Mouse (Mus musculus): Measurements from ENCODE around the gene Coro1b.

Gene Coro1b

GRCm38 (mm10) chr19:4156073-4156579 is 7.7 kb downstream of the Coro1b start:
- no peak for DNase-seq (ENCODE audit: low read depth, low spot score)

- DNase-seq (ENCODE audit: low read depth, low spot score): no peak
Measured at GRCm38 (mm10) chr19:4156771-4157170, 8.4 kb downstream of the Coro1b start.

- DNase-seq (ENCODE audit: low read depth, low spot score): no peak
Measured at GRCm38 (mm10) chr19:4159049-4159448, 10.6 kb downstream of the Coro1b start.

GRCm38 (mm10) chr19:4162646-4163542 is 14.5 kb downstream of the Coro1b start, which contains the start of gene Rps6kb2:
Gene Rps6kb2, minus strand, starts transcription at chr19:4163354.
- DNase-seq (ENCODE audit: low read depth, low spot score): peak; percentile 90

GRCm38 (mm10) chr19:4163543-4163887 is 15.1 kb downstream of the Coro1b start:
- no peak for DNase-seq (ENCODE audit: low read depth, low spot score)

- DNase-seq (ENCODE audit: low read depth, low spot score): no peak
Measured at GRCm38 (mm10) chr19:4164100-4164499, 15.7 kb downstream of the Coro1b start.

GRCm38 (mm10) chr19:4164721-4165120 is 16.3 kb downstream of the Coro1b start:
- no peak for DNase-seq (ENCODE audit: low read depth, low spot score)

GRCm38 (mm10) chr19:4166678-4167476 is 18.5 kb downstream of the Coro1b start:
- no peak for DNase-seq (ENCODE audit: low read depth, low spot score)

GRCm38 (mm10) chr19:4169378-4169784 is 21.0 kb downstream of the Coro1b start:
- DNase-seq (ENCODE audit: low read depth, low spot score): peak; percentile 95

GRCm38 (mm10) chr19:4169810-4170209 is 21.4 kb downstream of the Coro1b start:
- DNase-seq (ENCODE audit: low read depth, low spot score): no peak

GRCm38 (mm10) chr19:4170723-4171392 is 22.4 kb downstream of the Coro1b start:
- DNase-seq (ENCODE audit: low read depth, low spot score): no peak

GRCm38 (mm10) chr19:4171393-4172290 is 23.2 kb downstream of the Coro1b start:
- DNase-seq (ENCODE audit: low read depth, low spot score): no peak

GRCm38 (mm10) chr19:4172925-4173324 is 24.5 kb downstream of the Coro1b start:
- no peak for DNase-seq (ENCODE audit: low read depth, low spot score)

GRCm38 (mm10) chr19:4175368-4175947 is 27.0 kb downstream of the Coro1b start, which contains the start of gene Carns1:
Gene Carns1, minus strand, starts transcription at chr19:4175479.
- no peak for DNase-seq (ENCODE audit: low read depth, low spot score)

GRCm38 (mm10) chr19:4180411-4180810 is 32.0 kb downstream of the Coro1b start:
- DNase-seq (ENCODE audit: low read depth, low spot score): no peak

- no peak for DNase-seq (ENCODE audit: low read depth, low spot score)
Measured at GRCm38 (mm10) chr19:4181892-4182291, 33.5 kb downstream of the Coro1b start.

GRCm38 (mm10) chr19:4183689-4184088 is 35.3 kb downstream of the Coro1b start:
- no peak for DNase-seq (ENCODE audit: low read depth, low spot score)

- DNase-seq (ENCODE audit: low read depth, low spot score): no peak
Measured at GRCm38 (mm10) chr19:4184976-4185975, 36.9 kb downstream of the Coro1b start.

- DNase-seq (ENCODE audit: low read depth, low spot score): no peak
Measured at GRCm38 (mm10) chr19:4187303-4187702, 38.9 kb downstream of the Coro1b start.
